ENCODE assay signal across 8 mouse cellular contexts in the genomic region with DNA sequence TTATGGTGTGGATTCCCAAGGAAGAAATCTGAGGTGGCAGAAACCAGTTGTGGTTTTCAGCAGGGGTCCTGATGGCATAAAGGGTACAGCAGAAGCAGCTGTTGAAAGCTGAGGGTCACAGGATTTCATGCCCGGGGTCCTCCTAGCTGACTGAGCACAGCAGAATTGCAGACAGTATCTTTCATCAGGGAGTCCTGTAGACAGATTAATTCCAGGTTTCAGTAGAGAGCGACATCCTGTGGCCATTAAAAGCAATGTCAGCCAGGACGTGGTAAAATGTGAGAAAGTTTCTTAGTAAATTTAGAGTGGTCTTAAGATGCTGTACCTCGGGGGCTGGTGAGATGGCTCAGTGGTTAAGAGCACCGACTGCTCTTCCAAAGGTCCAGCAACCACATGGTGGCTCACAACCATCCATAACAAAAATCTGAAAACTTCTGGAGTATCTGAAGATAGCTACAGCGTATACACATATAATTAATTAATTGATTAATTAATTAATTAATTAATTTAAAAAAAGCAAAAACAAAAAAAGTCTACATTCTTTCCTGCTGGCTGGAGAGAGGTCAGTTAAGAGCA. TPM values are rescaled to one million over a fixed set of nuclear protein-coding genes. Genes with fewer than 3 reads are reported as not detected.
DNase-seq lines count a peak whose midpoint lies in the region; ATAC-seq lines count a peak whose summit lies in the region.

No protein-coding gene starts in this region.

- no peaks in the 10 kb centered on the region for H3K4me1 ChIP-seq in neural tube, embryonic 12.5 days

- DNase-seq in cerebellum, postnatal 10 days: peak; percentile 54 to 64
- no peak for DNase-seq in cerebellum, adult 9-11 months
- peak; percentile 84 for DNase-seq in 3T3-L1 (ENCODE audit: low read depth, low spot score)
- DNase-seq in c-Kit-positive CD71-positive TER-119-positive erythroid progenitor cells, embryonic 14.5 days (ENCODE audit: low spot score): peak; percentile 29
- DNase-seq in heart, postnatal 10 days: peak; percentile 50 to 62
- DNase-seq in left cerebral cortex, postnatal 4 days: peak; percentile 22
- no peak for DNase-seq in frontal cortex, postnatal 25 days (ENCODE audit: low spot score in 2 of 2)

- H3K4me2 ChIP-seq in neural tube, embryonic 12.5 days (replicated peaks): no peak overlapping the region

- H3K27me3 ChIP-seq in neural tube, embryonic 12.5 days (replicated peaks): no peaks in the 10 kb centered on the region

- intact Hi-C loops in heart, postnatal 10 days (cut with DNase I): loop anchor here (1.0 to 5.0 kb wide), 4 partner anchors 74 to 222 kb away; no protein-coding TSS in a partner anchor
- intact Hi-C loops in left cerebral cortex, postnatal 4 days (cut with DNase I): loop anchor here (10.0 kb wide), 3 partner anchors 110 to 340 kb away; no protein-coding TSS in a partner anchor

- peak; percentile 37; the same call in 1 of the 2 replicates for ATAC-seq in neural tube, embryonic 12.5 days (ENCODE audit: low FRiP score, low read depth)

- H3K9me3 ChIP-seq in neural tube, embryonic 12.5 days: no peaks in the 10 kb centered on the region

- 32% methylated on average over 6 of the region's 6 CpGs for WGBS in neural tube, embryonic 12.5 days

- no peaks in the 10 kb centered on the region for H3K36me3 ChIP-seq in neural tube, embryonic 12.5 days

- H3K9ac ChIP-seq in neural tube, embryonic 12.5 days: no peak overlapping the region

- no peak overlapping the region for H3K4me3 ChIP-seq in neural tube, embryonic 12.5 days

- no peak overlapping the region for H3K27ac ChIP-seq in neural tube, embryonic 12.5 days

RNA-seq across cellular contexts. Expression of gene Spns3, which starts 14.0 kb away (rescaled TPM):
- total RNA-seq in heart, postnatal 10 days (2021): under 1 TPM in 1 of 2 experiments, not detected in 1; 0.07 TPM
- total RNA-seq in left cerebral cortex, postnatal 4 days (2021): under 1 TPM; 0.18 to 0.26 TPM
- polyA plus RNA-seq in neural tube, embryonic 12.5 days (2016; fragmentation: Nextera tagmentation; extraction: Ambion mirVana): 0.22 TPM in 1 of 2 replicates, not detected in the other

RNA-seq across cellular contexts. Expression of gene Ube2g1, which starts 42.8 kb away (rescaled TPM):
- total RNA-seq in heart, postnatal 10 days (2021): 10 to 100 TPM; 63.8 to 71.0 TPM
- 10 to 100 TPM; 65.6 to 72.0 TPM for total RNA-seq in left cerebral cortex, postnatal 4 days (2021)
- 114 and 119 TPM in 2 replicates for polyA plus RNA-seq in neural tube, embryonic 12.5 days (2016; fragmentation: Nextera tagmentation; extraction: Ambion mirVana)

Comparison
In these comparisons a context has a peak if more than half of its experiments do, and no peak if none do; other contexts are left out.
1. DNase-seq: peak in cerebellum, postnatal 10 days (2 of 2), 3T3-L1 (single experiment), c-Kit-positive CD71-positive TER-119-positive erythroid progenitor cells, embryonic 14.5 days (single experiment), heart, postnatal 10 days (2 of 2) and left cerebral cortex, postnatal 4 days (single experiment); none in cerebellum, adult 9-11 months (single experiment) and frontal cortex, postnatal 25 days (0 of 2).